Mouse (Mus musculus) embryonic facial prominence, embryonic 12.5 days (tissue): ENCODE measurements at regions not wholly inside any gene's neighbourhood (a gene's known extent, or its start where the extent isn't known, plus 50 kb on each side); places are given as distances from the start of the nearest gene placed in this dataset.

Source experiments
- ATAC-seq: fragments of 200-750 bp; cut with Nextera tagmentation; 2 replicates; pipeline ENCODE4 v1.8.0; 2017; ENCODE audit not compliant: insufficient number of reproducible peaks, insufficient read depth, low FRiP score, low TSS enrichment
- H3K27ac ChIP-seq: fragments of 300-500 bp; sonication (generic); 2 replicates; pipeline ENCODE4 v1.5.1; 2016; ENCODE audit warnings: mild to moderate bottlenecking
- H3K27me3 ChIP-seq: fragments of 300-500 bp; sonication (generic); 2 replicates; pipeline ENCODE4 v1.6.1; 2016; ENCODE audit warnings: mild to moderate bottlenecking, moderate library complexity
- H3K36me3 ChIP-seq: fragments of 300-500 bp; sonication (generic); 2 replicates; pipeline ENCODE4 v1.6.1; 2016; ENCODE audit warnings: mild to moderate bottlenecking
- H3K4me1 ChIP-seq: fragments of 300-500 bp; sonication (generic); 2 replicates; pipeline ENCODE4 v1.6.1; 2016
- H3K4me2 ChIP-seq: fragments of 300-500 bp; sonication (generic); replicated peaks from 2 replicates; pipeline ENCODE4 v1.6.1; 2016; ENCODE audit warnings: mild to moderate bottlenecking, moderate library complexity
- H3K4me3 ChIP-seq: fragments of 300-500 bp; sonication (generic); 2 replicates; pipeline ENCODE4 v1.5.1; 2016; ENCODE audit warnings: mild to moderate bottlenecking
- H3K9ac ChIP-seq: fragments of 300-500 bp; sonication (generic); 2 replicates; pipeline ENCODE4 v1.6.1; 2016; ENCODE audit warnings: mild to moderate bottlenecking, moderate library complexity
- H3K9me3 ChIP-seq: fragments of 300-500 bp; sonication (generic); 2 replicates; pipeline ENCODE4 v1.6.1; 2016; ENCODE audit warnings: mild to moderate bottlenecking, moderate library complexity
- WGBS: fragments of 180-500 bp; shearing (Covaris S2); methylation state at CpG from one replicate; pipeline ENCODE4 v1.1.7; 2016; 5-methylcytosine and 5-hydroxymethylcytosine counted together

GRCm38 (mm10) chr15:67226900-67227299 lies 726.2 kb upstream of the Lrrc6 start:
- 67% methylated on average over 9 of the region's 9 CpGs for WGBS
- no peak overlapping the region for H3K27ac ChIP-seq
- H3K27me3 ChIP-seq = no peaks in the 10 kb centered on the region
- no peak overlapping the region for H3K4me3 ChIP-seq
- H3K4me2 ChIP-seq = no peak overlapping the region
- H3K4me1 ChIP-seq = peaks cover 6% of the 10 kb centered on the region; the same call in 1 of the 2 replicates
- H3K9ac ChIP-seq = no peak overlapping the region
- H3K9me3 ChIP-seq = no peaks in the 10 kb centered on the region
- no peaks in the 10 kb centered on the region for H3K36me3 ChIP-seq
- ATAC-seq = no peak
